Mouse (Mus musculus): ENCODE results near the gene Prkch.

- TF ChIP-seq CTCF (IDR thresholded peaks at IDR 0.05; ENCODE audit: borderline replicate concordance, control insufficient read depth, extremely low read depth, insufficient read depth, low read length, poor library complexity) (no peak), POLR2A (IDR thresholded peaks at IDR 0.05; ENCODE audit: control insufficient read depth, extremely low read depth, insufficient read depth, low read length, poor library complexity) (no peak)
Measured at GRCm38 (mm10) chr12:73806003-73806402, 221.4 kb downstream of the Prkch start.

Measured in thymus, adult 2 months (tissue).